Comparison of ENCODE assay signal across 22 mouse cellular contexts in the genomic region with DNA sequence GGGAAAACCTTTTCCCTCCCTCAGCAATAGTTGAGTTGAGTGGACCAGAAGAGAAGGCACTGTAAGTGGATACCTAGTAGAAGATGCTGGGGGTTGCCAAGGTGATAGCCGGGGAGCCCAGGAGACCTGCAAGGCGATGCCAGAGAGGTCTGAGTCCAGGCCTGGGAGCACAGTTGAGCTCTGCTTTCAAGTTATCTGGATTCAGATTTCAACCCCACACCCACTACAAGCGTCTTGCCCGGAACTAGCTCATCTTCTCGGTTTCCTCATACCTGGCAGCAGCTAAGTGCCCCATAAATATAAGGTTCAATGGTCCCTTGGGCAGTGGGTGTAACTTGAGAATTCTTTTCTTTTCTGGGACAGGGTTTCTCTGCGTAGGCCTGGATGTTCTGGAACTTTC. TPM values are rescaled to one million over a fixed set of nuclear protein-coding genes. Genes with fewer than 3 reads are reported as not detected.
DNase-seq lines count a peak whose midpoint lies in the region; ATAC-seq and TF ChIP-seq lines count a peak whose summit lies in the region.
"Had no signal": no experiment of that assay in that cellular context is flagged by ENCODE, and none has a peak within 500 bp of the region (broad histone marks: within the 10 kb centered on the region; RNA-seq: fewer than 3 reads in every experiment).

No protein-coding gene starts in this region.

- H3K4me3 ChIP-seq in gastrocnemius, adult 2 months = no peak overlapping the region
- no peak overlapping the region for H3K4me3 ChIP-seq in kidney, embryonic 14.5 days (ENCODE audit: low read length)
- H3K4me3 ChIP-seq in macrophage (ENCODE audit: inconsistent target) = no peak overlapping the region
- H3K4me3 ChIP-seq in hindbrain, embryonic 13.5 days = no peak overlapping the region
- H3K4me3 ChIP-seq: forebrain, embryonic 10.5 days; forebrain, embryonic 13.5 days; heart, embryonic 13.5 days; hindbrain, embryonic 15.5 days had no signal

- no peaks in the 10 kb centered on the region for H3K27me3 ChIP-seq in kidney, embryonic 14.5 days (ENCODE audit: control insufficient read depth, insufficient read depth, low read length)
- H3K27me3 ChIP-seq in hindbrain, embryonic 13.5 days = no peaks in the 10 kb centered on the region
- H3K27me3 ChIP-seq: CH12.LX; forebrain, embryonic 13.5 days; heart, embryonic 13.5 days; hindbrain, embryonic 15.5 days had no signal

- H3K79me2 ChIP-seq in macrophage (ENCODE audit: inconsistent target) = peaks cover 54% of the 10 kb centered on the region

- 43% methylated on average over 6 of the region's 6 CpGs for WGBS in kidney, embryonic 14.5 days
- 94% methylated on average over 6 of the region's 6 CpGs for WGBS in macrophage (ENCODE audit: missing documents)
- WGBS in hindbrain, embryonic 13.5 days = 90% methylated on average over 6 of the region's 6 CpGs

- peak; percentile 75 for DNase-seq in gastrocnemius, adult 2 months
- DNase-seq in gastrocnemius, postnatal 10 days = no peak
- DNase-seq in kidney, adult 9 months = no peak
- DNase-seq in layer of hippocampus, postnatal 14 days (ENCODE audit: low spot score in 2 of 2) = no peak
- DNase-seq: B cell, adult 2 months; cerebellum, adult 11-12 months; cerebellum, adult 8-10 months; cerebellum, postnatal 14 days; heart, adult 18-20 months; heart, postnatal 14 days; heart, postnatal 4 days had no signal

- H3K36me3 ChIP-seq in kidney, embryonic 14.5 days (ENCODE audit: control insufficient read depth, insufficient read depth, low read length) = no peaks in the 10 kb centered on the region
- H3K36me3 ChIP-seq in macrophage (ENCODE audit: inconsistent target) = no peaks in the 10 kb centered on the region
- H3K36me3 ChIP-seq in hindbrain, embryonic 13.5 days = no peaks in the 10 kb centered on the region
- H3K36me3 ChIP-seq: forebrain, embryonic 10.5 days; G1E; heart, embryonic 13.5 days; hindbrain, embryonic 15.5 days had no signal

- no peak overlapping the region for H3K4me2 ChIP-seq in kidney, embryonic 14.5 days (replicated peaks; ENCODE audit: low read depth, low read length)
- no peak overlapping the region for H3K4me2 ChIP-seq in hindbrain, embryonic 13.5 days
- H3K4me2 ChIP-seq: forebrain, embryonic 13.5 days; heart, embryonic 13.5 days; hindbrain, embryonic 15.5 days had no signal

- peaks cover 11% of the 10 kb centered on the region for H3K4me1 ChIP-seq in kidney, embryonic 14.5 days (ENCODE audit: control insufficient read depth, insufficient read depth, low read length)
- peaks cover 18% of the 10 kb centered on the region for H3K4me1 ChIP-seq in hindbrain, embryonic 13.5 days (replicated peaks)

- intact Hi-C loops in gastrocnemius, adult 2 months (cut with DNase I) = no loop called here

- H3K27ac ChIP-seq in gastrocnemius, adult 2 months = peak overlapping the region; percentile 94
- 0 out of 2 replicates have a peak overlapping the region, but pooled peaks have one; percentile 11 for H3K27ac ChIP-seq in kidney, embryonic 14.5 days (ENCODE audit: low read depth, low read length)
- peak overlapping the region; percentile 96; the same call in 1 of the 2 replicates for H3K27ac ChIP-seq in macrophage
- H3K27ac ChIP-seq in hindbrain, embryonic 13.5 days = no peak overlapping the region
- H3K27ac ChIP-seq: forebrain, embryonic 10.5 days; forebrain, embryonic 13.5 days; heart, embryonic 13.5 days; hindbrain, embryonic 15.5 days had no signal

- no peaks in the 10 kb centered on the region for H3K9me3 ChIP-seq in kidney, embryonic 14.5 days (ENCODE audit: control insufficient read depth, low read length)
- no peaks in the 10 kb centered on the region for H3K9me3 ChIP-seq in hindbrain, embryonic 13.5 days
- H3K9me3 ChIP-seq: forebrain, embryonic 10.5 days; forebrain, embryonic 13.5 days; G1E; heart, embryonic 13.5 days; hindbrain, embryonic 15.5 days had no signal

- no peak overlapping the region for H3K9ac ChIP-seq in kidney, embryonic 14.5 days (ENCODE audit: low read depth, low read length)
- H3K9ac ChIP-seq in hindbrain, embryonic 13.5 days = no peak overlapping the region
- H3K9ac ChIP-seq: forebrain, embryonic 13.5 days; heart, embryonic 13.5 days; hindbrain, embryonic 15.5 days had no signal

- ATAC-seq in kidney, embryonic 14.5 days (ENCODE audit: low FRiP score, low TSS enrichment) = no peak
- ATAC-seq in hindbrain, embryonic 13.5 days (ENCODE audit: low FRiP score) = no peak
- ATAC-seq: forebrain, embryonic 13.5 days; forebrain, embryonic 16.5 days; intestine, postnatal 0 days had no signal

- no peak for TF ChIP-seq CTCF in gastrocnemius, adult 2 months (IDR thresholded peaks at IDR 0.05)

RNA-seq across cellular contexts. Expression of gene Lgmn, which starts 1.5 kb away (rescaled TPM):
- 10 to 100 TPM; 21.1 to 30.2 TPM for total RNA-seq in gastrocnemius, adult 2 months (2021)
- 100 to 1,000 TPM in 1 of 2 experiments, 10 to 100 TPM in 1; 90.0 to 100 TPM for total RNA-seq in gastrocnemius, postnatal 10 days (2021)
- polyA plus RNA-seq in kidney, embryonic 14.5 days (2014; fragmentation: Nextera tagmentation; extraction: Ambion mirVana) = 79.0 and 95.4 TPM in 2 replicates
- 100 to 1,000 TPM in 25 of 26 experiments, 10 to 100 TPM in 1; 88.6 to 854 (median 496) TPM for total RNA-seq in macrophage (2018; cell fraction: chromatin; rRNA removed)
- total RNA-seq in macrophage (2018; cell fraction: cytosol; rRNA removed) = 1,000 to 10,000 TPM; 1,640 to 2,709 (median 2,101) TPM
- total RNA-seq in macrophage (2018; cell fraction: nucleus; rRNA removed) = 1,000 to 10,000 TPM in 25 of 26 experiments, 100 to 1,000 TPM in 1; 456 to 3,671 (median 2,465) TPM
- polyA plus RNA-seq in macrophage (2018) = 1,992 to 3,134 TPM (median 2,166 TPM) in 3 replicates
- 83.9 and 89.2 TPM in 2 replicates for polyA plus RNA-seq in hindbrain, embryonic 13.5 days (2015; fragmentation: Nextera tagmentation; extraction: Ambion mirVana)
- total RNA-seq in layer of hippocampus, postnatal 14 days (2021) = 100 to 1,000 TPM; 111 to 117 TPM

RNA-seq across cellular contexts. Expression of gene Golga5, which starts 27.8 kb away (rescaled TPM):
- 10 to 100 TPM; 30.0 to 31.2 TPM for total RNA-seq in gastrocnemius, adult 2 months (2021)
- 10 to 100 TPM; 22.0 to 25.3 TPM for total RNA-seq in gastrocnemius, postnatal 10 days (2021)
- polyA plus RNA-seq in kidney, embryonic 14.5 days (2014; fragmentation: Nextera tagmentation; extraction: Ambion mirVana) = 23.3 and 39.3 TPM in 2 replicates
- 10 to 100 TPM; 22.0 to 67.7 (median 45.9) TPM for total RNA-seq in macrophage (2018; cell fraction: chromatin; rRNA removed)
- total RNA-seq in macrophage (2018; cell fraction: cytosol; rRNA removed) = 10 to 100 TPM; 16.6 to 31.3 (median 26.2) TPM
- total RNA-seq in macrophage (2018; cell fraction: nucleus; rRNA removed) = 10 to 100 TPM; 19.4 to 41.1 (median 29.3) TPM
- polyA plus RNA-seq in macrophage (2018) = 27.9 to 40.8 TPM (median 29.5 TPM) in 3 replicates
- 30.1 and 30.2 TPM in 2 replicates for polyA plus RNA-seq in hindbrain, embryonic 13.5 days (2015; fragmentation: Nextera tagmentation; extraction: Ambion mirVana)
- total RNA-seq in layer of hippocampus, postnatal 14 days (2021) = 10 to 100 TPM; 21.6 to 22.7 TPM
